Mouse (Mus musculus) cerebellum, postnatal 14 days (tissue): Measurements from ENCODE around the gene Foxn4.

ENCODE experiments used
- DNase-seq, 2 experiments: peaks; one replicate each; pipeline ENCODE4 v3.0.0; 2021; ENCODE audit warnings: mixed read lengths in 2 of 2

The Foxn4 gene

GRCm38 (mm10) chr5:114279382-114280143 lies 6.0 kb upstream of the Foxn4 start:
- DNase-seq = no peak

- DNase-seq = no peak
These were observed 2.4 kb upstream of the Foxn4 start for GRCm38 (mm10) chr5:114275991-114276390.

DNA sequence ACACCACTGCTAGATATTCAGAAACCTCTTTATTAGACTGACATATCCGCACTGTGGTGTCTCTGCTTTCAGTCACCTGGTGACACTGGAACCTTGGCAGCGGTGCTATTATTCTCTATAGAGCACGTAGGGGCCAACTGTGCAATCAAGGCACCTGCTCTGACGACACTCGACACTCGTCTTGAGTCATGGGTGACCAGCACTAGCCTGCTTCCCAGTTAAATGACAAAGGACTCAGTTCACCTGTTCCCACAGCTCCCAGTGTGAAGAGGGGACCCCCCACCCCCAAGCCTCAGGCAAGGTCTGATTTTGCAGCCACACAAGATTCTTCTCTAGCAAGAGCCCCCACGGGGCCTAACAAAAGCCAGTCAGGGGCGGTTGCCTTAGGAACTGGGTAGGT lies 1.7 kb upstream of the Foxn4 start:
- no peak for DNase-seq

- no peak for DNase-seq
These were observed 3.6 kb downstream of the Foxn4 start for GRCm38 (mm10) chr5:114269984-114270383.

- no peak for DNase-seq
These were observed 4.1 kb downstream of the Foxn4 start for GRCm38 (mm10) chr5:114269499-114269898.

DNA sequence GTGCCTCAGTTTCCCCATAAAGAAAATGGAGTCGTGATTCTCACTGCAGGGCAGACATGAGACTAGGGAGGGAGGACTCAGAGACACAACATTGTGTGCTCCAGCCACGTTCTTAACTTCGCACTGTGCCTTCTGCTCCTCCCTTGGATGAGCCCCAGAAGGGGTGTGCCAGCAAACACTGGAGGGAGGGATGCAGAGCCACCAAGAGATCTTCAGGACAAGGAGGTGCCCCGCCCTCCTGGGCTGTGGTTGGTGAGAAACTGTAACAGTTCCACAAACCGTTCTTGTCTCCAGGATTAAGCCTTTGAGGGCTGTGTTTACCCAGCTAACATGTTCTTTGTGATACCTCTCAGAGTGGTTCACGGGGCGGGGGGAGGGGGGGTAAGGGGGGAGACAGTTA lies 5.0 kb downstream of the Foxn4 start:
- peak; percentile 43 to 64 for DNase-seq

- peak; percentile 39 to 58 for DNase-seq
These were observed 8.8 kb downstream of the Foxn4 start for GRCm38 (mm10) chr5:114264791-114265190.

DNA sequence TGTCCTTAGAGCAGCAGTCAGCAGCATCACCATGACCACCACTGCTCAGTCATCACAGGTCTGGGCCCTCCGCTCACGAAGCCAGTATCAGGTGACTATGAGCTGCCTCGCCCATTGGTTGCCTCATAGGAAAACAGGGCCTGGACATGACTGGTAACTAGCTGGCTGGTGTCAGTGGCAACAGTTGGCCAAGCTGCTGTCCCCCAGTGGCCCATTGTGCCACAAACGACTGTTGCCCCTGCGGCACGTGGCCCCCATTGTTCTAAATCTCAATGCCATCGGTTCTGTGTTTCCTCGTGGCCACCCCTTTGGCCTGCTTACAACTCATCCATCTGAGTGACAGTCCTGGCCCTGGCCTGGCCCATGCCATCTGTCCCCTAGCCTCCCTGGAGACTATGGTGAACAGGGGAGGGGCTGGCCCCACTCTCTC lies 9.6 kb downstream of the Foxn4 start:
- DNase-seq = peak; percentile 80

GRCm38 (mm10) chr5:114261494-114261893 lies 12.1 kb downstream of the Foxn4 start:
- no peak for DNase-seq

GRCm38 (mm10) chr5:114259495-114259894 lies 14.1 kb downstream of the Foxn4 start:
- DNase-seq = no peak

DNA sequence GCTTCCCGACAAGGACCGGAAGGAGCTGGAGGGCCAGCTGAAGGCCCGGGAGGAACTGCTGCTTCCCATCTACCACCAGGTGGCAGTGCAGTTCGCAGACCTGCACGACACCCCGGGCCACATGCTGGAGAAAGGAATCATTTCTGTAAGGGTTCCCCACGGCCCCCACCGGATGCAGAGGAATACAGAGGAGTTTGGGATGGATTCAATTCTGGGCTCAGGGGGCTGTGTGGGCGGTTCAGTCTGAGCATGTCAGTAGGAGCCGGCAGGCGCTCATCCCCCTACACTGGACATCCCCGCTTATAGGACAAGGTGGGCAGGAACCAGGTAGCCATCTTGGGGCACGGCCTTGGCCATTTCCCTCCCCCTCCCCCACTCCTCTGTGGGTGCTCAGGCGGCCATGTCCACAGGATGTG lies 25.4 kb downstream of the Foxn4 start:
- peak; percentile 88 to 91 for DNase-seq

DNA sequence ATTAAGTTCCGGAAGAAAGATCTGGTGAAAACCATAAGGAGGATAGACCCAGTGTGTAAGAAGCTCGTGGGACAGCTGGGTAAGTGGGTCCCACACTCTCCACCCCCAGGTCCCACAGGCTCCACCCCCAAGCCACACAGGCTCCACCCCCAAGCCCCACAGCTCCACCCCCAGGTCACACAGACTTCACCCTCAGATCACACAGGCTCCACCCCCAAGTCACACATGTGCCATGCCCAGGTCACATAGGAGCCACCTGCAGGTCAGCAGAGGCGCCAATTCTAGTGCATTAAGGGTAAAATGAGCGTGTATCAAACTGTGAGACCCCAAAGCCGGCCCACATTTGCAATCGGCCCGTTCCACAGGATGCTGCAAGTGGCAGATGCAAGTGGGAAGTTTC lies 27.1 kb downstream of the Foxn4 start:
- DNase-seq = no peak

GRCm38 (mm10) chr5:114239737-114240136 lies 33.9 kb downstream of the Foxn4 start:
- no peak for DNase-seq

DNA sequence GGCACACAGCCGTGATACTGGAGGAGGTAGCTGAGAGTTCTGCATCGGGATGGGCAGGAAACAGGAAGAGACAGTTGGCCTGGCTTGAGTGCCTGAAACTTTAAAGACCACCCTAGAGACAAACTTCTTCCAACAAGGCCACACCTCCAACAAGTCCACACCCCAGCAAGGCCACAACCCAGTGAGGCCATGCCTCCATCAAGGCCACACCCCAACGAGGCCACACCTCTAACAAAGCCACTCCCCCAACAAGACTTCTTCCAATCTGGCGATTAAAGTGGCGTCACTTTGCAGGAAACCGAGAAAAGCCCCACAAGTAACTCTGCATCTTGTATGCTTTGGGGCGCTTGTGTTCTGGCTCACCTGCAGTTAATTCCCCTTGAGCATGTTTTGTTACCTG lies 34.7 kb downstream of the Foxn4 start:
- no peak for DNase-seq

- no peak for DNase-seq
These were observed 44.7 kb downstream of the Foxn4 start for GRCm38 (mm10) chr5:114228901-114229300.

- DNase-seq = peak in 1 of 2 experiments; percentile 26
These were observed 47.6 kb downstream of the Foxn4 start for GRCm38 (mm10) chr5:114226051-114226450.

GRCm38 (mm10) chr5:114218771-114219170 lies 54.8 kb downstream of the Foxn4 start:
- no peak for DNase-seq

- no peak for DNase-seq
These were observed 60.4 kb downstream of the Foxn4 start for GRCm38 (mm10) chr5:114213183-114213582.

DNA sequence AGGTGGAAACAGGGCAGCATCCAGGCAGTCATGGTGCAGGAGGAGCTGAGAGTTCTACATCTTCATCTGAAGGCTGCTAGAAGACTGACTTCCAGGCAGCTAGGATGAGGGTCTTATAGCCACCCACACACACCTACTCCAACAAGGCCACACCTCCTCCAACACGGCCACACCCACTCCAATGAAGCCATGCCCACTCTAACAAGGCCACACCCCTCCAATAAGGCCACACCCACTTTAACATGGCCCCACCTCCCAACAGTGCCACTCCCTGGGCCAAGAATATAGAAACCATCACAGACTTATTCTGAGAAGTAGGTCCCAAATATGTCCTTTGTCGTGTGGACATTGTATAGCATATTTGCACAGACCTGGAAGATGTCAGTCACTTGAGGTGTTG lies 67.4 kb downstream of the Foxn4 start:
- DNase-seq = no peak
